Mouse (Mus musculus) MEL (cell line): ENCODE results near the gene Ppp1r12a. TPM values are rescaled to one million over a fixed set of nuclear protein-coding genes. Genes with fewer than 3 reads are reported as not detected.

Experiments
- DNase-seq: peaks from one replicate; pipeline ENCODE4 v3.0.0; 2011; ENCODE audit warnings: low read depth, low spot score
- H3K27ac ChIP-seq: 2 replicates; pipeline ENCODE4 v1.5.1; 2012; ENCODE audit warnings: low read depth, mild to moderate bottlenecking, control low read depth, low read length, moderate library complexity; ENCODE audit not compliant: control insufficient read depth
- H3K27me3 ChIP-seq, 2 experiments: fragments of 150-350 bp in 1 of 2; sonication (generic) in 1 of 2; 2 replicates each; pipeline ENCODE4 v1.6.1; 2012; ENCODE audit warnings: low read length in 2 of 2, mild to moderate bottlenecking in 2 of 2, improper control_type of control experiment in 1 of 2, moderate library complexity in 1 of 2; ENCODE audit not compliant: insufficient read depth in 2 of 2, control insufficient read depth in 1 of 2
- H3K36me3 ChIP-seq, 2 experiments: 2 replicates each; pipeline ENCODE4 v1.6.1; 2012 to 2014; ENCODE audit warnings: low read length in 2 of 2, improper control_type of control experiment in 1 of 2, inconsistent platforms in 1 of 2, mild to moderate bottlenecking in 1 of 2; ENCODE audit not compliant: insufficient read depth in 2 of 2, control insufficient read depth in 1 of 2
- H3K4me1 ChIP-seq, 2 experiments: fragments of 150-350 bp in 1 of 2; sonication (generic) in 1 of 2; 2 replicates each; pipeline ENCODE4 v1.6.1; 2012; ENCODE audit warnings: low read length in 2 of 2, improper control_type of control experiment in 1 of 2, mild to moderate bottlenecking in 1 of 2; ENCODE audit not compliant: insufficient read depth in 2 of 2, control insufficient read depth in 1 of 2
- H3K4me3 ChIP-seq, 2 experiments: fragments of 150-350 bp in 1 of 2; sonication (generic) in 1 of 2; 2 replicates each; pipeline ENCODE4 v1.5.1; 2012; ENCODE audit warnings: low read depth in 2 of 2, low read length in 2 of 2, mild to moderate bottlenecking in 2 of 2, moderate library complexity in 2 of 2, control low read depth in 1 of 2, improper control_type of control experiment in 1 of 2; ENCODE audit not compliant: control insufficient read depth in 1 of 2, insufficient read depth in 1 of 2
- H3K79me2 ChIP-seq: 2 replicates; pipeline ENCODE4 v1.6.1; 2012; ENCODE audit warnings: mild to moderate bottlenecking, low read length, moderate library complexity; ENCODE audit not compliant: control insufficient read depth, poor library complexity, insufficient read depth
- H3K9ac ChIP-seq: 2 replicates; pipeline ENCODE4 v1.6.1; 2012; ENCODE audit warnings: low read depth, mild to moderate bottlenecking, control low read depth, low read length, moderate library complexity; ENCODE audit not compliant: control insufficient read depth, poor library complexity, severe bottlenecking
- H3K9me3 ChIP-seq: fragments of 150-350 bp; sonication (generic); replicated peaks from 2 replicates; pipeline ENCODE4 v1.6.1; 2012; ENCODE audit warnings: mild to moderate bottlenecking, low read length, improper control_type of control experiment, moderate library complexity; ENCODE audit not compliant: insufficient read depth
- BHLHE40 ChIP-seq: IDR thresholded peaks from 2 replicates; pipeline ENCODE4 v1.6.1; 2012; ENCODE audit warnings: low read depth, mild to moderate bottlenecking, inconsistent platforms, low read length, improper control_type of control experiment, borderline replicate concordance
- CHD1 ChIP-seq: IDR thresholded peaks from 2 replicates; pipeline ENCODE4 v1.6.1; 2012; ENCODE audit warnings: low read depth, mild to moderate bottlenecking, inconsistent platforms, low read length, improper control_type of control experiment
- CHD2 ChIP-seq: IDR thresholded peaks from 2 replicates; pipeline ENCODE4 v1.6.1; 2011; ENCODE audit warnings: low read length, improper control_type of control experiment
- CTCF ChIP-seq, 3 experiments: IDR thresholded peaks in 2 of 3; conservative IDR thresholded peaks in 1 of 3; 2 replicates each; pipeline ENCODE4 v1.5.1; 2011 to 2012; ENCODE audit warnings: low read length in 3 of 3, low read depth in 2 of 3, mild to moderate bottlenecking in 2 of 3, improper control_type of control experiment in 1 of 3, inconsistent platforms in 1 of 3, mixed read lengths in 1 of 3, moderate library complexity in 1 of 3; ENCODE audit not compliant: control insufficient read depth in 1 of 3, insufficient read depth in 1 of 3, poor library complexity in 1 of 3, severe bottlenecking in 1 of 3
- E2F4 ChIP-seq: IDR thresholded peaks from 2 replicates; pipeline ENCODE4 v1.6.1; 2011; ENCODE audit warnings: low read depth, low read length, improper control_type of control experiment, borderline replicate concordance
- EP300 ChIP-seq, 2 experiments: IDR thresholded peaks; 2 replicates each; pipeline ENCODE4 v1.6.1; 2011; ENCODE audit warnings: improper control_type of control experiment in 2 of 2, low read length in 2 of 2, low read depth in 1 of 2, mild to moderate bottlenecking in 1 of 2
- ETS1 ChIP-seq: IDR thresholded peaks from 2 replicates; pipeline ENCODE4 v1.6.1; 2012; ENCODE audit warnings: low read depth, mild to moderate bottlenecking, inconsistent platforms, low read length, improper control_type of control experiment, moderate library complexity
- GABPA ChIP-seq: IDR thresholded peaks from 2 replicates; pipeline ENCODE4 v1.6.1; 2012; ENCODE audit warnings: low read depth, mild to moderate bottlenecking, inconsistent platforms, low read length, improper control_type of control experiment, moderate library complexity
- GATA1 ChIP-seq: IDR thresholded peaks from 2 replicates; pipeline ENCODE4 v1.6.1; 2011; ENCODE audit warnings: low read depth, low read length, improper control_type of control experiment
- HCFC1 ChIP-seq: IDR thresholded peaks from 2 replicates; pipeline ENCODE4 v1.6.1; 2012; ENCODE audit warnings: low read depth, mild to moderate bottlenecking, inconsistent platforms, low read length, improper control_type of control experiment, moderate library complexity
- JUND ChIP-seq: IDR thresholded peaks from 2 replicates; pipeline ENCODE4 v1.6.1; 2011; ENCODE audit warnings: low read depth, mild to moderate bottlenecking, improper control_type of control experiment, low read length
- MAFK ChIP-seq: IDR thresholded peaks from 2 replicates; pipeline ENCODE4 v1.6.1; 2011; ENCODE audit warnings: low read depth, mild to moderate bottlenecking, low read length, improper control_type of control experiment, borderline replicate concordance
- MAX ChIP-seq: IDR thresholded peaks from 2 replicates; pipeline ENCODE4 v1.6.1; 2011; ENCODE audit warnings: low read length, improper control_type of control experiment
- MAZ ChIP-seq: IDR thresholded peaks from 2 replicates; pipeline ENCODE4 v1.6.1; 2012; ENCODE audit warnings: low read depth, mild to moderate bottlenecking, inconsistent platforms, low read length, improper control_type of control experiment
- MYB ChIP-seq: IDR thresholded peaks from 2 replicates; pipeline ENCODE4 v1.6.1; 2011; ENCODE audit warnings: mild to moderate bottlenecking, low read depth, low read length, improper control_type of control experiment
- MYC ChIP-seq: IDR thresholded peaks from 2 replicates; pipeline ENCODE4 v1.6.1; 2011; ENCODE audit warnings: low read depth, mild to moderate bottlenecking, low read length, improper control_type of control experiment, moderate library complexity
- NELFE ChIP-seq: IDR thresholded peaks from 2 replicates; pipeline ENCODE4 v1.6.1; 2011; ENCODE audit warnings: low read depth, low read length, improper control_type of control experiment
- POLR2A ChIP-seq, 2 experiments: IDR thresholded peaks; 2 replicates each; pipeline ENCODE4 v1.6.1; 2011 to 2012; ENCODE audit warnings: low read length in 2 of 2, mild to moderate bottlenecking in 2 of 2, control low read depth in 1 of 2, improper control_type of control experiment in 1 of 2, low read depth in 1 of 2, moderate library complexity in 1 of 2; ENCODE audit not compliant: control insufficient read depth in 1 of 2, insufficient read depth in 1 of 2, poor library complexity in 1 of 2
- POLR2AphosphoS2 ChIP-seq: IDR thresholded peaks from 2 replicates; pipeline ENCODE4 v1.6.1; 2011; ENCODE audit warnings: low read length, improper control_type of control experiment
- RCOR1 ChIP-seq: IDR thresholded peaks from 2 replicates; pipeline ENCODE4 v1.6.1; 2012; ENCODE audit warnings: low read depth, mild to moderate bottlenecking, inconsistent platforms, low read length, improper control_type of control experiment
- TCF12 ChIP-seq: IDR thresholded peaks from 2 replicates; pipeline ENCODE4 v1.6.1; 2014; ENCODE audit warnings: low read depth, mild to moderate bottlenecking, inconsistent platforms, low read length, improper control_type of control experiment, moderate library complexity
- UBTF ChIP-seq: IDR thresholded peaks from 2 replicates; pipeline ENCODE4 v1.6.1; 2012; ENCODE audit warnings: low read depth, mild to moderate bottlenecking, inconsistent platforms, low read length, improper control_type of control experiment, moderate library complexity, borderline replicate concordance; ENCODE audit not compliant: insufficient read depth
- USF2 ChIP-seq, 2 experiments: IDR thresholded peaks; 2 replicates each; pipeline ENCODE4 v1.6.1; 2011 to 2012; ENCODE audit warnings: improper control_type of control experiment in 2 of 2, low read length in 2 of 2, borderline replicate concordance in 1 of 2, inconsistent platforms in 1 of 2, low read depth in 1 of 2, mild to moderate bottlenecking in 1 of 2; ENCODE audit not compliant: insufficient read depth in 1 of 2
- ZKSCAN1 ChIP-seq: IDR thresholded peaks from 2 replicates; pipeline ENCODE4 v1.6.1; 2012; ENCODE audit warnings: low read depth, mild to moderate bottlenecking, inconsistent platforms, low read length, improper control_type of control experiment, moderate library complexity
- polyA plus RNA-seq, 2 experiments: library from polyadenylated mRNA; stranded (reverse) in 1 of 2; unstranded in 1 of 2; fragments of >175 nt in 1 of 2; fragments of >200 nt in 1 of 2; gene quantifications; 2 replicates each; pipeline versions ENCODE4 v1.2.1 to v1.2.4; 2012; ENCODE audit warnings: low replicate concordance in 2 of 2, low read depth in 1 of 2; ENCODE audit not compliant: insufficient read length in 2 of 2, insufficient read depth in 1 of 2, missing spikeins in 1 of 2
- total RNA-seq: library from RNA; depleted of rRNA; stranded (reverse); fragments of 300-350 nt; gene quantifications from 2 replicates; pipeline ENCODE4 v1.2.3, GENCODE M21; 2012

Ppp1r12a gene
- total and polyA plus RNA-seq, 3 experiments: 46.5 to 86.6 (median 59.1) TPM

- TF ChIP-seq BHLHE40 (peak; percentile 24; the same call in 1 of the 2 replicates), MYB (peak; percentile 79), USF2 (IDR thresholded peaks at IDR 0.05; ENCODE audit: borderline replicate concordance in 1 of 2, insufficient read depth in 1 of 2, low read depth in 1 of 2, low read length in 2 of 2) (no peak), E2F4 (no peak), GATA1 (peak; percentile 87), RCOR1 (peak; percentile 65), POLR2AphosphoS2 (no peak), HCFC1 (no peak), UBTF (no peak), EP300 (IDR thresholded peaks at IDR 0.05; ENCODE audit: low read depth in 1 of 2, low read length in 2 of 2) (peak; percentile 89 to 95), POLR2A (IDR thresholded peaks at IDR 0.05; ENCODE audit: control insufficient read depth in 1 of 2, insufficient read depth in 1 of 2, low read depth in 1 of 2, low read length in 2 of 2, poor library complexity in 1 of 2) (no peak), JUND (no peak), GABPA (no peak), MAZ (no peak), NELFE (no peak), TCF12 (peak; percentile 95), CHD1 (no peak), ZKSCAN1 (no peak)
Measured at GRCm38 (mm10) chr10:108314396-108314795, 152.4 kb downstream of the Ppp1r12a start (continued).

- Histone ChIP-seq H3K9ac (no peak overlapping the region), H3K79me2 (no peaks in the 10 kb centered on the region), H3K27me3 (no peaks in the 10 kb centered on the region), H3K36me3 (peaks cover 0 to 12% of the 10 kb centered on the region in 2 experiments; a peak in 2 of 4 replicates), H3K27ac (peak overlapping the region; percentile 71; the same call in 1 of the 2 replicates), H3K4me1 (peaks cover 6 to 11% of the 10 kb centered on the region in 2 experiments; a peak in 3 of 4 replicates), H3K9me3 (no peaks in the 10 kb centered on the region), H3K4me3 (no peak overlapping the region)
- no peak for DNase-seq
- no peak for TF ChIP-seq GABPA
- no peak for TF ChIP-seq GATA1
- TF ChIP-seq CHD2: no peak
- no peak for TF ChIP-seq ETS1
- TF ChIP-seq MYC: no peak
- TF ChIP-seq MAFK: no peak
- TF ChIP-seq MAX: no peak
- no peak for TF ChIP-seq CTCF (IDR thresholded peaks at IDR 0.05 in 2 of 3, conservative IDR thresholded peaks at IDR 0.05 in 1 of 3; ENCODE audit: control insufficient read depth in 1 of 3, insufficient read depth in 1 of 3, low read depth in 2 of 3, low read length in 3 of 3, poor library complexity in 1 of 3, severe bottlenecking in 1 of 3)
- no peak for TF ChIP-seq UBTF
Measured at GRCm38 (mm10) chr10:108315236-108315635, 153.2 kb downstream of the Ppp1r12a start.
